Mouse (Mus musculus) cerebellum, postnatal 36 days (tissue): ENCODE results near the gene Litaf.
A peak's percentile ranks its signal among the peaks of the same experiment; 100 is the strongest.
"Not testable (repeated sequence)": the region's sequence is repeated elsewhere in the genome, so short reads cannot be mapped to it uniquely, and the experiment has no call there.

Experiments used
- DNase-seq, 2 experiments: peaks; one replicate each; pipeline ENCODE4 v3.0.0; 2021 to 2022; ENCODE audit warnings: mixed read lengths in 2 of 2

Litaf gene

GRCm38 (mm10) chr16:11021403-11022112 is 44.4 kb downstream of the Litaf start:
- DNase-seq = no peak

- DNase-seq = no peak
These were observed 48.0 kb downstream of the Litaf start for GRCm38 (mm10) chr16:11017807-11018595.

GRCm38 (mm10) chr16:11016353-11016752 is 49.6 kb downstream of the Litaf start:
- no peak for DNase-seq

GRCm38 (mm10) chr16:11014407-11014806 is 51.5 kb downstream of the Litaf start:
- DNase-seq = no peak

- not testable (repeated sequence) for DNase-seq
These were observed 52.4 kb downstream of the Litaf start for GRCm38 (mm10) chr16:11013464-11014147.

- DNase-seq = peak in 1 of 2 experiments; percentile 17
These were observed 53.1 kb downstream of the Litaf start for GRCm38 (mm10) chr16:11012571-11013463.

GRCm38 (mm10) chr16:11011939-11012338 is 54.0 kb downstream of the Litaf start:
- no peak for DNase-seq

- no peak for DNase-seq
These were observed 54.8 kb downstream of the Litaf start for GRCm38 (mm10) chr16:11011206-11011605.

- no peak for DNase-seq
These were observed 55.7 kb downstream of the Litaf start for GRCm38 (mm10) chr16:11010270-11010669.

- DNase-seq = no peak
These were observed 57.6 kb downstream of the Litaf start for GRCm38 (mm10) chr16:11008162-11008991.

- DNase-seq = no peak
These were observed 59.9 kb downstream of the Litaf start for GRCm38 (mm10) chr16:11006100-11006499.

- DNase-seq = no peak
These were observed 64.0 kb downstream of the Litaf start for GRCm38 (mm10) chr16:11001703-11002659.

GRCm38 (mm10) chr16:10999809-11000208 is 66.1 kb downstream of the Litaf start:
- no peak for DNase-seq

GRCm38 (mm10) chr16:10998224-10998623 is 67.7 kb downstream of the Litaf start:
- DNase-seq = no peak

GRCm38 (mm10) chr16:10996576-10996975 is 69.4 kb downstream of the Litaf start:
- DNase-seq = no peak

GRCm38 (mm10) chr16:10993032-10993744 is 72.8 kb downstream of the Litaf start:
- peak; percentile 51 to 63 for DNase-seq

- DNase-seq = no peak
These were observed 73.6 kb downstream of the Litaf start for GRCm38 (mm10) chr16:10992090-10993031.

GRCm38 (mm10) chr16:10991737-10992089 is 74.2 kb downstream of the Litaf start:
- DNase-seq = no peak

- DNase-seq = no peak
These were observed 75.2 kb downstream of the Litaf start for GRCm38 (mm10) chr16:10990763-10991162.
